Mouse (Mus musculus) erythroid progenitor cell, adult 5-6 weeks (primary cell): ENCODE measurements around the gene Pik3c2a. TPM values are rescaled to one million over a fixed set of nuclear protein-coding genes. Genes with fewer than 3 reads are reported as not detected.

Experiments used
- ATAC-seq: replicated peaks from 2 replicates; pipeline ENCODE4 v1.8.0; 2016; ENCODE audit warnings: moderate number of reproducible peaks, mild to moderate bottlenecking, moderate TSS enrichment, inconsistent platforms; ENCODE audit not compliant: poor library complexity, low FRiP score, severe bottlenecking
- total RNA-seq, 2 experiments: library from RNA; stranded (forward) in 1 of 2; stranded (reverse) in 1 of 2; fragments of 150-400 nt in 1 of 2; fragments of 186-747, 209-891 nt in 1 of 2; gene quantifications; 2 replicates each; pipeline versions ENCODE4 v1.2.3 to v1.2.4; 2015 to 2017; ENCODE audit warnings: low replicate concordance in 2 of 2

The Pik3c2a gene
- total RNA-seq, 2 experiments from 2014 or later: 2.3 to 11.3 TPM

DNA sequence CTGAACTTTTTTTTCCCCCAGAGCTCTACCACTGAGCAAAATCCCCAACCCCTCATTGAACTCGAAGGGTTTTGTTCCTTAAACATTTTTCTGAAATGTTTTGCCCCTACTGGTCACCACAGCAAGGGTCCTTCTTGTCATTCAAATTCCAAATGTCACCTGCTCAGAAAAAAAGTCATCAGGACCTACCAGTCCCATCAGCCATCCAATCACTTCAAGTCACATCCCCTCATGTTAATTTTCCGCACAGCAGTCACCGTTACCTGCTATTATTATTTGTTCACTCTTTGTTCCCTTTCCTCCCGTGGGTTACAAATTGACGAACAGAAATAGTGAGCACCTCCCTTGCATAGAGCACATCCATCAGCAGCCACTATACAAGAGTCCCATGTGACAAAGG lies 136.6 kb downstream of the Pik3c2a start:
- no peak for ATAC-seq

DNA sequence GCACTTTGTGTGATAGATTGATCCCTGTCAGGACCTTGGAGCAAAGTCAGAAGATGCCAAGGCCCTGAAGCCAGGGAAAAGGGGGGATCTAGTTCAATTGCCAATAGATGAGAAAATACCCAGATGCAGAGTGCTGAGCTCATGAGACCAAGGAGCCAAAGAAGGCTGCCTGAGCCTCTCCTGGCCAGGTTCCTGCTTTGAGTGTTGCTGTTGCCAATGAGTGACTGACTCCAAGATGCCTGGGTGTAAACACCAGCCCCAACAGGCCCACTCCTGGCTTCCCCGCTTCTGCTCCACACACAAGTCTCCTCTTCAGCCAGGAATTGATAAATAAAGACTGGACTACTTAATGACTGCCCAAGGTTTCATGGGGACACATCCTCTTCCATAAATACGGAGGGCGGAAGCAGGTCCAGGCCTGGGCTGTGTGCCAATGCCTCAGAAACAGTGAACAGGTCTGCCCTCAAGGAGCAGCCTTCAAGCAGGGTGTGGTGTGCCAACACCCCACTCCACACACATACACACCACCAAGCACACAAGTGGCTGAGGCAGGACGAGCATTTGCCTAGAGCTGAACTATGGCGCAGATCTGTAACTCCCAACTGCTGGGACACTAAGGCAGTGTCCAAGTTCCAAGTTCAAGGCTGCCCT lies 141.5 kb downstream of the Pik3c2a start:
- no peak for ATAC-seq

DNA sequence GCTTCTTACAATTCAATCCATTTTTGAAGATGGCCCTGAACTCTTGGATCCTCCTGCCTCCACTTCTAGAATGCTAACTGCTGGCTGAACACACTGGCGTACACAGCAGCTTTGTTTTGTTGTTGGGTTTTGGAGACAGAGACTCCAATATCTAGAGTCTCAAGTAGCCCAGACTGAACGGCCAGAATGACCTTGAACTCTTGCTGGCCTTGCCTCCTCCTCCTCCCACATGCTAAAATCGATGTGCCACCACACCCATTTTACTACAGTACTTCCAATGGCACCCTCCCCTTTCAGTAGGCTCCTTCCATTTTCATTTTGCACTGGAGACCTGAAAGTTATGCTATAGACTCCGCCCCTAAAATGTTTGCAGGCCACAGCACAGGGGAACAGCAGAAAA lies 142.1 kb downstream of the Pik3c2a start:
- ATAC-seq: no peak

DNA sequence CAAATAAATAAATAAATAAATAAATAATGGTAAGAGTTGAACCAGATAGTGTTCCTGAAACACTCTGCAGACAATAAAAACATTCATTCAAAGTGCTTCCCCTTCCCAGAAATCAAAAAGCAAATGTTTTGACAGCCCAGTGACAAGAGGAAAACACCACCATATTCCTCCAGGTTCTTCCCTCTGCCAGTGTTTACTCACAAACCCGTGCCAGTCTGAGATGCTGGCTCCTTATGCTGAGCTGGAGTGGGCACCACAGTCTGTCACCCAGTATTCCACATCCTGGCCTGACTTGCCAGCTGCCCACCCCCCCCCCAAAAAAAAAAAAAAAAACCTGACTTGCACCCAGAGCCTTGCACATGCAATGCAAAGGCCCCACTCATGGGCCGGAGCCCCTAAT lies 144.4 kb downstream of the Pik3c2a start:
- no peak for ATAC-seq

DNA sequence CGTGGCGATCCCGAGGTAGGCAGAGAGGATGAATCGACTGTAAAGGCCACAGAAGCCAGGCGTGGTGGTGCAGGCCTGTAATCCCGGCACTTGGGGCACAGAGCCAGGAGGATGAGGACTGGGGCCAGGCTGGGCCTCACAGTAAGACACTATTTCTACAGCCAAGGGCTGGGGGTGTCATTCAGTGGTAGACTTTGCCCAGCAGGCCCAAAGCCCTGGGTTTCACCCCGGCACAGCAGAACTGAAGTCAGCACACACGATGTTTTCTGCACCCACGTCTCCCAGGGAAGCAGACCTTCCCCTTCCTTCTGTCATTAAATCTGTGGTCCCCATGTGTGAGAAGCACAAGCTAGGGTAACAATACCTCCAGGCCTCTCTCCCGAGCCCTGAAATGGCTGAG lies 144.9 kb downstream of the Pik3c2a start:
- ATAC-seq: no peak

DNA sequence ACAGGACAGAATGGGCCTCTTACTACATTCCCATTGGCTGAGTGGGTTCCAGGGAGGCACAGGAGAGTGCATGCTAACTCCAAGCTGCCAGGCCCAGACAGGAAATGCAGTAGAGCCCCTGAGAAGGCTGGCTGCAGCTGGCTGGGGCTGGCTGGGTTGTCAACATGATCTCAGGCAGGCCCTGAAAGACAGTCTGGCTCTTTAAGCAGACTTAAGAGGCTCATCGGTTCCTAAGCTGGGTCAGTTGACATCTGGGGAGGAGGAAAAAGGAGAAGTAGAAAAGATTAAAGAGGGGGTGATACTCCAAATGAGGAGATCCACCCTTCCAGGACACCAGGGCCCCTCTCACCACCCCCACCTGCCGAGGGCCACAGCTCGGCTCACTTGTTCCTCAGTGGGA lies 148.3 kb downstream of the Pik3c2a start:
- ATAC-seq: no peak

DNA sequence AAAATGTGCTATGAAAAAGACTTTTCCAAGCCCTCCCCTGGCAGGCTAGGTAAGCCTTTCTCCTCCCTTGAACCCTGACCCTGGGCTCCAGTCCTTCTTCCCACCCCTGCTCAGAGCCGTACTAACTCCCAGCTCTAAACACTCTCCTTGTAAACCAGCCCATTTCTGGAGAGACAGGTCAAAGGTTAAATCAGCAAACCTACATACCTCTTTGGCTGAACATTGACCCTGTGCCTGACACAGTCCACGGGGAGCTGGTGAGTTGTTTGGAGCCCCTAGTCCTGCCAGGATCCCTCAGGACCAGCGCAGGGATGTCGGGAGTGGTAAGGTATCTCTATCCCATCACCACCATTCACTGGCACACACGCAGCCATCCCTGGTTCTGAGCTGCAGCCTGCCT lies 150.9 kb downstream of the Pik3c2a start:
- ATAC-seq: no peak

DNA sequence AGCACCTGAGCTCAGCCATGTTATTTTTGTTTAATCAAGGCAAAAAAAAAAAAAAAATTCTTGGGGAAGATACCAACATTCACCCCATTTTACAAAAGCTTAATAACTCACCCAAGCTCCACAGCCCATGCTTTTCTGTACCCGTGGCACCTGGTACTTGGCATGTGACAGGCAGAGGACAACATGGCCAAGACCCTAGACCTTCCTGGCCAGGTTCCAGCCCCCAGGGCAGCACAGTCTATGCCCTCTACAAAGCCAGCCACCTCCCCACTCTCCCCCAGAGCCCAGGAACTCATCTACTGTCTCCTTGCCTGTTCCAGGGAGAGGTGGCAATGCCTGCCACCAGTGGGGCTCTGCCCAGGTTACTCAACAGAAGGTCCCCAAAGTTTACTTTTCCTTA lies 152.7 kb downstream of the Pik3c2a start:
- ATAC-seq: no peak

DNA sequence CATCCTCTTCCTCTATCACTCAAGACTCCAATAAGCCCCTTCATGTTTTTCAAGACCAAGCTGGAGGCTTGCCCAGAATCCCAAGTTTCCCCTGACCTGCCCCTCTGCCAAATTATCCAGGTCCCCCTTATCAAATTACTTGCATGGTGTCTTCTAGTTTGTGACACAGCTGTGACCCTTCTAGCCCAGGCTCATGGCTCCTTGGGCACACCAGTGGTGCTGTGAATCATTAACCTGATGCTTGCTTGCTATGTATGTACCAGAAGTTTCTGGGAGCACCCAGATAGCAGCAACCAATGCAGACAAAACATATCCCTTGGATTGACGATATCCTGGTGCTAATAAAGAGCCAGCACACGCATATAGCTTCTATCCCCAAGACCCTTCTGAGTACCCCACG lies 154.3 kb downstream of the Pik3c2a start:
- no peak for ATAC-seq

DNA sequence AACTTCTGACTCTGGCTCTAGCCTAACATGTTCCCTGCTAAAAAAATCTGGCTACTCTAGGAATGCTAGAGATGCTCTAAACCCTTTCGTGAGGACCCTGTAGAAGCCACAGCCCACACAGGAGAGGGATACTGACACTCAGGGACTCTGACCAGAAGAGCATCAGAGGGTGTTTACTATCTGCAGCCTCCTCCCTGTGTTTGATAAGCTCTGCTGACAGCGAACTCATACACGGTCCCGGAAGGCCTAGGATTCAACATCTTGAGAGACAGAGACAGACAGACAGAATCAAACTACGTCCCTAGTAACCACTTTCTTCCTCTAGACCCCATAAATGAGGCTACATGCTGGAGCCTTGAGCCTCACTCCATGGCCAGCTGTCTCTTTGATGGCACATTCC lies 155.3 kb downstream of the Pik3c2a start:
- no peak for ATAC-seq

Other genes with a start within 250 kb of the Pik3c2a start
- not detected in 2 replicates for gene Plekha7, start 135.1 kb downstream of the Pik3c2a start, total RNA-seq (2015; ENCODE audit: low replicate concordance)
- 1.3 TPM in 1 of 2 replicates, not detected in the other for gene Plekha7, start 135.1 kb downstream of the Pik3c2a start, total RNA-seq (2017; ENCODE audit: low replicate concordance)
- 417 TPM in 2 replicates for gene Rps13, start 109.3 kb downstream of the Pik3c2a start, total RNA-seq (2015; ENCODE audit: low replicate concordance)
- 315 and 593 TPM in 2 replicates for gene Rps13, start 109.3 kb downstream of the Pik3c2a start, total RNA-seq (2017; ENCODE audit: low replicate concordance)
- gene Nucb2, start 60.9 kb upstream of the Pik3c2a start, total RNA-seq (2015; ENCODE audit: low replicate concordance): 16.9 and 18.0 TPM in 2 replicates
- 11.5 and 18.5 TPM in 2 replicates for gene Nucb2, start 60.9 kb upstream of the Pik3c2a start, total RNA-seq (2017; ENCODE audit: low replicate concordance)